Comparison of ENCODE assay signal across 16 mouse cellular contexts in genomic region chrX:99336616-99337553, GRCm38 (mm10).
DNase-seq lines count a peak whose midpoint lies in the region; ATAC-seq lines count a peak whose summit lies in the region.
"Had no signal": no experiment of that assay in that cellular context is flagged by ENCODE, and none has a peak within 500 bp of the region (broad histone marks: within the 10 kb centered on the region; RNA-seq: fewer than 3 reads in every experiment).

No protein-coding gene starts in this region.

- H3K9ac ChIP-seq in liver, embryonic 11.5 days (ENCODE audit: low read depth, low read length) = no peak overlapping the region
- no peak overlapping the region for H3K9ac ChIP-seq in liver, embryonic 12.5 days
- no peak overlapping the region for H3K9ac ChIP-seq in embryonic facial prominence, embryonic 14.5 days (ENCODE audit: low read depth, low read length)
- H3K9ac ChIP-seq: forebrain, embryonic 15.5 days had no signal

- no peak for ATAC-seq in liver, embryonic 11.5 days (replicated peaks; ENCODE audit: low FRiP score)
- no peak for ATAC-seq in liver, embryonic 12.5 days
- ATAC-seq in embryonic facial prominence, embryonic 14.5 days (ENCODE audit: low read depth) = no peak
- ATAC-seq in CD4-positive, CD25-positive, alpha-beta regulatory T cell, adult 4 months = no peak
- ATAC-seq: forebrain, embryonic 15.5 days had no signal

- no peaks in the 10 kb centered on the region for H3K36me3 ChIP-seq in liver, embryonic 11.5 days (ENCODE audit: control insufficient read depth, insufficient read depth, low read length)
- no peaks in the 10 kb centered on the region for H3K36me3 ChIP-seq in liver, embryonic 12.5 days
- no peaks in the 10 kb centered on the region for H3K36me3 ChIP-seq in embryonic facial prominence, embryonic 14.5 days (ENCODE audit: control insufficient read depth, insufficient read depth, low read length)
- H3K36me3 ChIP-seq: forebrain, embryonic 15.5 days had no signal

- H3K9me3 ChIP-seq in liver, embryonic 11.5 days (ENCODE audit: control insufficient read depth, low read length) = no peaks in the 10 kb centered on the region
- H3K9me3 ChIP-seq in liver, embryonic 12.5 days (replicated peaks) = no peaks in the 10 kb centered on the region
- no peaks in the 10 kb centered on the region for H3K9me3 ChIP-seq in embryonic facial prominence, embryonic 14.5 days (ENCODE audit: control insufficient read depth, low read length)
- H3K9me3 ChIP-seq: forebrain, embryonic 15.5 days had no signal

- H3K4me3 ChIP-seq in liver, embryonic 11.5 days (ENCODE audit: low read depth, low read length) = no peak overlapping the region
- no peak overlapping the region for H3K4me3 ChIP-seq in liver, embryonic 12.5 days
- no peak overlapping the region for H3K4me3 ChIP-seq in embryonic facial prominence, embryonic 14.5 days (ENCODE audit: low read depth, low read length)
- H3K4me3 ChIP-seq: forebrain, embryonic 15.5 days had no signal

- no peaks in the 10 kb centered on the region for H3K4me1 ChIP-seq in liver, embryonic 11.5 days (replicated peaks; ENCODE audit: control insufficient read depth, insufficient read depth, low read length)
- no peaks in the 10 kb centered on the region for H3K4me1 ChIP-seq in liver, embryonic 12.5 days
- H3K4me1 ChIP-seq in embryonic facial prominence, embryonic 14.5 days (ENCODE audit: control insufficient read depth, insufficient read depth, low read length) = peaks cover 10% of the 10 kb centered on the region; the same call in 1 of the 2 replicates

- DNase-seq in heart, adult 11 months = peak; percentile 70
- DNase-seq in heart, adult 18-20 months = no peak
- DNase-seq in liver, embryonic 11.5 days (ENCODE audit: low spot score) = peak; percentile 29
- DNase-seq in R1 (ENCODE audit: low read depth, low spot score) = peak; percentile 31
- no peak for DNase-seq in embryonic facial prominence, embryonic 14.5 days (ENCODE audit: low spot score)
- no peak for DNase-seq in layer of hippocampus, postnatal 14 days (ENCODE audit: low spot score in 2 of 2)
- DNase-seq: adrenal gland, adult 8-10 months; cerebellum, adult 2 months; gastrocnemius, postnatal 10 days; kidney, postnatal 14 days; layer of hippocampus, postnatal 36 days; lung, postnatal 4 days had no signal

- peaks cover 21% of the 10 kb centered on the region for H3K27me3 ChIP-seq in liver, embryonic 11.5 days (replicated peaks; ENCODE audit: control insufficient read depth, insufficient read depth, low read length)
- H3K27me3 ChIP-seq in liver, embryonic 12.5 days (replicated peaks) = peaks cover 54% of the 10 kb centered on the region
- H3K27me3 ChIP-seq in embryonic facial prominence, embryonic 14.5 days (replicated peaks; ENCODE audit: control insufficient read depth, insufficient read depth, low read length) = peaks cover 8% of the 10 kb centered on the region
- H3K27me3 ChIP-seq: forebrain, embryonic 15.5 days had no signal

- no peak overlapping the region for H3K4me2 ChIP-seq in liver, embryonic 11.5 days
- no peak overlapping the region for H3K4me2 ChIP-seq in liver, embryonic 12.5 days
- H3K4me2 ChIP-seq in embryonic facial prominence, embryonic 14.5 days (ENCODE audit: low read depth, low read length) = no peak overlapping the region
- H3K4me2 ChIP-seq: forebrain, embryonic 15.5 days; heart, embryonic 11.5 days had no signal

- WGBS in liver, embryonic 11.5 days = 67% methylated on average over 8 of the region's 8 CpGs
- WGBS in liver, embryonic 12.5 days (ENCODE audit: insufficient replicate concordance) = 54% methylated on average over 8 of the region's 8 CpGs
- 39% methylated on average over 8 of the region's 8 CpGs for whole genome bisulfite sequencing in embryonic facial prominence, embryonic 14.5 days

- H3K27ac ChIP-seq in liver, embryonic 11.5 days (ENCODE audit: low read depth, low read length) = 0 out of 2 replicates have a peak overlapping the region, but pooled peaks have one; percentile 19
- H3K27ac ChIP-seq in liver, embryonic 12.5 days = no peak overlapping the region
- H3K27ac ChIP-seq in embryonic facial prominence, embryonic 14.5 days (replicated peaks; ENCODE audit: low read depth, low read length) = peak overlapping the region; percentile 44; the same call in 1 of the 2 replicates
- H3K27ac ChIP-seq: forebrain, embryonic 15.5 days had no signal

Comparison
In these comparisons a context has a peak if more than half of its experiments do, and no peak if none do; other contexts are left out.
1. DNase-seq: peak in heart, adult 11 months (single experiment), liver, embryonic 11.5 days (single experiment) and R1 (single experiment); none in heart, adult 18-20 months (0 of 2), embryonic facial prominence, embryonic 14.5 days (single experiment) and layer of hippocampus, postnatal 14 days (0 of 2).